Mouse (Mus musculus): ENCODE measurements around the gene Thbs2. TPM values are rescaled to one million over a fixed set of nuclear protein-coding genes. Genes with fewer than 3 reads are reported as not detected.
A peak's percentile ranks its signal among the peaks of the same experiment; 100 is the strongest.

Thbs2 gene
- total RNA-seq, 2 experiments from 2014 or later, result 4.2 to 4.6 TPM

DNA sequence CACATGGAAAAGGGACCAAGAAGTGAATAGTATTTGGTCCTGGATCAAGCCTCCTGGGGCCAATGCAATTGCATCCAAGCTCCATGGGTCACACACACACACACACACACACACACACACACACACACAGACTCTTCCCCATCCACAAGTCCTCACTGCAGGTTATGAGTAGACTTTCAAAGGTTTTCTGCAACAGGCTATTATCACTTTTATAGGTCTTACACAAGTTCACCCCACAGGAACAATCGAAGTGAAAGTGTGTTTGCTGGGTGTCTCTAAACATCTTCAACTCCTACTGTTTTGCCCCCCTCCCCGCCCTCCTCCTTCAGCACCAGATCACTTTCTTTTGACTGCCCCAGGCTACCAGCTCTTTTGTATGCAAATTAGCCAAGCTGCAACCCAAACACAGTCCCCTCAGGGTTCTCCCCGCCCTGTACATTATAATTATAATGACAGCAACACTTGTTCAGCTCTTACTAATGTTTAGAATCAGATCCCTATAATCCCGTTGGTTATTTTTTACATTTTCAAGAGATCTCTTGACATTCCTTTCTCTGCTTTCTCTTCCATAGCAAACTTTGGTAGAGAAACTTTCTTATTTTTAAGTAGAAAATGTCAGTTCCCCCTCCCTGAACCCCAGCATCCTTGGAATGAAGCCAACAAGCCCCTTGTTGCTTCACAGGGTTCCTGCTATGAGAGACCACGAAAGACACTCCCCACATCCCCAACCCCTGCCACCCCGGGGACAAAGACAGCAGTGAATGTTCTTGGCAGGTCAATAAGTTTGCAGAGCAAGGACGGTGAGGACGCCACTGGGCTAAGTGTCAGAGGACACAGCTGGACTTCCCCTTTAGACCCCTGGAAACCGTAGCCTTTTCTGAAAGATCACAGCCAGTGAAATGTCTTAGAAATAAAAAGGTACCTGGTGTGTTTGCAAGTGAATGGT lies 714 bp downstream of the Thbs2 start:
- peak overlapping the region; percentile 11; the same call in 1 of the 2 replicates for H3K27ac ChIP-seq
- no peak for TF ChIP-seq CTCF (IDR thresholded peaks at IDR 0.05)
- H3K4me3 ChIP-seq, result peak overlapping the region; percentile 4; the same call in 1 of the 2 replicates
- DNase-seq (ENCODE audit: extremely low spot score in 1 of 2, low spot score in 2 of 2), result no peak
- intact Hi-C loops (cut with DNase I), result no loop called here

DNA sequence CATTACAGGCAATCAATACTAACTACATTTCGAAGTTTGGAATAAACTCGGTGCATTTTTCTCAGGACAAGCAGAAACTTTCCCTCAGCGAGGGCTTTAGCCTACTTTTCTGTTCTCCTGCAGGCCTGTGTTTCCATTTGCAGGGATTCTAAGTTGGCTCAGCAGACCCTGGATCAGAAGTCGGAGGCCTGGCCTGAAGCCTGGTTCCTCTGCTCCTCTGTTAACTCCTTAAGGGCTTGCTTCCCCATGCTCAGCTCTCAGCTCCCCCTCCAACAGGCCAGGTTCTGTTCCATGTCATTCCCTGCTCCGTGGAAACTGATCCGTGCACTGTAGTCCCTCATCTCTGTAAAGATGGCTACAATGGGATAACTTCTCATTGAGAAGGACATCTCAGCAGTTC lies 2.1 kb downstream of the Thbs2 start:
- DNase-seq (ENCODE audit: extremely low spot score in 1 of 2, low spot score in 2 of 2), result no peak
- Histone ChIP-seq H3K27ac (no peak overlapping the region), H3K4me3 (no peak overlapping the region)
- intact Hi-C loops (cut with DNase I), result no loop called here
- no peak for TF ChIP-seq CTCF (IDR thresholded peaks at IDR 0.05)

DNA sequence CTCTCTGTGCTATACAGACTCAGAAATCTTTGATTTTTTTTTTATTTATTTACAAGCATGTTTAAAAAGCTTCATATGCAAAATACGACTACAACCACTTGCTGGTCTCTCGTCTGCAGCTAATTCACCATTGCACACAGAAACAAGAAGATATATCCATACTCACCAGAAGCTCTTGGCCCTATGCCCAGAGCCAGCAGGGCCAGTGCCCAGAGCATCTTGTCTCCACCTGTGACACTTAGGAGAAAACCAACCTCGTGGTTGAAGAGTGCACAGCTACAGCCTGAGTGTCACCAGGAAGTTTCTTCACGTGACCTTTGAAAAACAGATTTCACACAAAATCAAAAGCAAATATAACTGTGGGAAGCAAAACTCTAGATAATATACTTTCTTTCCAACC lies 2.8 kb downstream of the Thbs2 start:
- no peak overlapping the region for H3K27ac ChIP-seq
- H3K4me3 ChIP-seq, result no peak overlapping the region
- intact Hi-C loops (cut with DNase I), result no loop called here
- DNase-seq (ENCODE audit: extremely low spot score in 1 of 2, low spot score in 2 of 2), result no peak
- TF ChIP-seq CTCF (IDR thresholded peaks at IDR 0.05), result no peak

DNA sequence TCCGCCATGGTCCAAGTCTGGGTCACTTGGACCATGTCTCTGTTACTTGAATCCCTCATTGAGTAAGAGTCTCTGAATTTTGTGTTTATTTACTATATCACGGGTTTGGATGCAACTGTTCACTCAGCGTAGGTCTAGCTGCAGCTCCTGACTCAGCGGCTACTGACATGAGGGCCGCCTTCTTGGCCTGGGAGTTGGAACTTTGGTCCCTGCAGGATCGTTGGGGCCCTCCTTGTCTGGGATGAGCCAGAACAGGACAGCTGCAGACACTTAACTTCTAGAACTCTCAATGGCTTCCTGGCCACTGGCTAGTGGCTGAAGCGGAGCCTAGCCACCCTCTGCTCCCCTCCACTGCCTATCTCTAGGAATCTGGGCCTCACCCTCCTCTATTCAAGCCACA lies 11.2 kb downstream of the Thbs2 start:
- no peak for DNase-seq (ENCODE audit: extremely low spot score in 1 of 2, low spot score in 2 of 2)
- no peak for TF ChIP-seq CTCF (IDR thresholded peaks at IDR 0.05)
- H3K27ac ChIP-seq, result no peak overlapping the region
- H3K4me3 ChIP-seq, result no peak overlapping the region
- intact Hi-C loops (cut with DNase I), result no loop called here

DNA sequence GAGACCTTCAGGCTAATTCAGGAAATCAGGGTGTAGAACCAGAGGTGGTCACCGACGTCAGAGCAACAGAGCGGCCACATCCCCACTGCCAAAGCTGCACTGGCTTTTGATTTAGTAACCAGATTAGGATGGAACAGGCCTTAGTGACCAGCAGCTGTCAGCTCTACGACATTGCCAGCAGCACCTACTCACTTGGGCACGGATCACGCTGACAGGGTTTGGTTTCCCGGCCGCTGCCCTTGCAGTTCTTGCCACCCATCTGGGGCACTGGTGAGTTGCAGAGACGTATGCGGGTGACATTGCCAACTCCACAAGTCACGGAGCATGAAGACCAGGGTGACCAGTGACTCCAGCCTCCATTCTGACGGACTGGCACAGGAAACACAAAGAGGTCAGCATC lies 13.0 kb downstream of the Thbs2 start:
- no peak for DNase-seq (ENCODE audit: extremely low spot score in 1 of 2, low spot score in 2 of 2)
- no peak overlapping the region for H3K27ac ChIP-seq
- no peak overlapping the region for H3K4me3 ChIP-seq
- no peak for TF ChIP-seq CTCF (IDR thresholded peaks at IDR 0.05)
- intact Hi-C loops (cut with DNase I), result no loop called here

DNA sequence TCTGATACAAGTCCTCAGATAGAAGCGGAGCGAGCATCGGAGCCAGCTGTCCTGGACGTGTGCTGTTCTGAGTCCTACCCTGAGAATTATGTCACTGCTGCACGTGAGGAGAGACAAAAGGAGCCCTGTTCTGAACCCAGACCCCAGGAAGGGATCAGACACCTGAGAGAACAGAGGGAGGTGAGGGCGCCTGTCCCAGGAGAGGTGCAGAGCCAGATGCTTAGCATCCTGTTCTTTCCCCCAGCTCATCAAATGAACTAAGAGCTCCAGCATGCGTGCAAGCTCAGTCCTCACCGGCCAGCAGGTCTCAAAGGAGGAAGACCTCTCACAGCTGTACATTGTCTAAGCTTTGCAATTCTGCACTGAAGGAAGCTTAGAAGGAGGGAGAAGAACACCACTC lies 16.8 kb downstream of the Thbs2 start:
- TF ChIP-seq CTCF (IDR thresholded peaks at IDR 0.05), result no peak
- Histone ChIP-seq H3K4me3 (no peak overlapping the region), H3K27ac (no peak overlapping the region)
- DNase-seq (ENCODE audit: extremely low spot score in 1 of 2, low spot score in 2 of 2), result no peak
- intact Hi-C loops (cut with DNase I), result no loop called here

DNA sequence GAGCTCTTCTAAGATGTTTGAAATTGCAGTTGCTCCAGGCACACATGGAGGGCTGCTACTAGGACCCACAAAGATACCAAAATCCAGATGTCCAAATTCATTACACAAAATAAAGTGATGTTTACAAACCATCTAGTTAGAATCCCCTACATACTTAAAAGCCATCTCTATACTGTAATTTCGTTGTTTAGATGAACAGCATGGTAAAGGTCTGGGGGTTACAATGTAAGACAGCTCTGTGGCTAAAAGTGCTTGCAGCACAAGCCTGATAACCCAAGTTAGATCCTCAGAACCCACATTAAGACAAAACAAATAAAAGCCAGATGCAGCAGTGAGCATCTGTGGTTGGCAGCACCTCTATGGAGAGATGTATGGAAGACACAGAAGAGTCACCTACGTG lies 18.5 kb downstream of the Thbs2 start:
- no peak for DNase-seq (ENCODE audit: extremely low spot score in 1 of 2, low spot score in 2 of 2)
- Histone ChIP-seq H3K4me3 (no peak overlapping the region), H3K27ac (no peak overlapping the region)
- intact Hi-C loops (cut with DNase I), result no loop called here
- no peak for TF ChIP-seq CTCF (IDR thresholded peaks at IDR 0.05)

DNA sequence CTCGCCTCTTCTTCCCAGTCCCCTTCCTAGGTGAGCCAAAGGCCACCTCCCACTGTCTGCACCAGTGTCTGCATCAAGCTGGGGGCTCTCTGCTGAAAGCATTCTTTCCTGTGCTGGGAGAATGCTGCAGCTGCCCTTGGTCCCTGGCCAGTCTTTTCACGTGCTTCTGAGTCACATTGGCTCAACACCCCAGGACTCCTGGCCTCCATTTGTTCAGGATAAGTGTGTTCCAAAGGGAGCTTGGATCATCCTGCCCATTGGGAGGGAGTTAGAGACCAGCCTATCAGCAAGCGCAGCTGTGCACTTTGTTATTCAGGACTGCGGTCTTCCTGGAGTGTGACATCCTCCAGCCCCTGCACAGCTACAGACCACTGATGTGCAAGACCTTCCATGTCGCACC lies 21.6 kb downstream of the Thbs2 start:
- Histone ChIP-seq H3K27ac (no peak overlapping the region), H3K4me3 (no peak overlapping the region)
- intact Hi-C loops (cut with DNase I), result no loop called here
- peak in 1 of 2 experiments; percentile 24 for DNase-seq (ENCODE audit: extremely low spot score in 1 of 2, low spot score in 2 of 2)
- no peak for TF ChIP-seq CTCF (IDR thresholded peaks at IDR 0.05)

DNA sequence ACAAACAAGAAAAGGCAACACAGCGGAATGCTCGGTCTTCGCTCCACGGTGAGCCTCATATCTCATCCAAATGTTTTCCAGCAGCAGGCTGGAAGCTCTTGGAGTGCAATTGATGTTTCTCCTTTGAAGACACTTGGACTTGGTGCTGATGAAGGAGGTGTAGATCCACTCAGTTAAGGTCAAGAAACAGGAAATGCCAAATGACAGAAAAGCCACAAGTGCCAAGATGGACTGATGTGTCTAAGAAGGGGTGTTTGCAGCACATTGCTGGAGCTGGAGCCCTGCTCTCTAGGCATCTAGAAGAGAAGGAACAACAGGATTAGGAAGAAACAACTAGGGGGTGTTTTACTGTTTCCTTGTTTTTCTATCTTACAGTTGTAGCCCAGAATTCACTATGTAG lies 26.8 kb downstream of the Thbs2 start:
- intact Hi-C loops (cut with DNase I), result no loop called here
- H3K4me3 ChIP-seq, result no peak overlapping the region
- DNase-seq (ENCODE audit: extremely low spot score in 1 of 2, low spot score in 2 of 2), result no peak
- no peak overlapping the region for H3K27ac ChIP-seq
- no peak for TF ChIP-seq CTCF (IDR thresholded peaks at IDR 0.05)

DNA sequence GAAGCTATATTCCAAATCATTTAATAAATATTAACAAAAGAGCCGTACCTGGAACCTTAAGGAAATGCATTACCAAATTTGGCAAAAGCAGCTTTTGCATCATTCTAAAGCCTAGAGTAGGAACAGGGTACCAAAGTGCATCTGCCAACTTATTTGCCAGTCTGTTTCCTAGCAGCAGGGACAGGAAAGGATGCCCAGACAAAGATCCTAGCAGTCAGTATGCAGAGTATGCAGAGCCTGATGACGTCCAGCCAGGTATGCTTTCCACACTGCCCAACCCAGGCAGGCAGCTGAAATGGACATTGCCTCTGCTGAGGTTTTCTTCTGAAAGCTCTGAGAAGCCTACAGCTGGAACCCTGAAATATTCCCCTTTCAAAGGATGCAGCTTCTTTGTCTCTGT lies 27.6 kb downstream of the Thbs2 start:
- no peak overlapping the region for H3K27ac ChIP-seq
- no peak for TF ChIP-seq CTCF (IDR thresholded peaks at IDR 0.05)
- intact Hi-C loops (cut with DNase I), result no loop called here
- no peak for DNase-seq (ENCODE audit: extremely low spot score in 1 of 2, low spot score in 2 of 2)
- H3K4me3 ChIP-seq, result no peak overlapping the region

DNA sequence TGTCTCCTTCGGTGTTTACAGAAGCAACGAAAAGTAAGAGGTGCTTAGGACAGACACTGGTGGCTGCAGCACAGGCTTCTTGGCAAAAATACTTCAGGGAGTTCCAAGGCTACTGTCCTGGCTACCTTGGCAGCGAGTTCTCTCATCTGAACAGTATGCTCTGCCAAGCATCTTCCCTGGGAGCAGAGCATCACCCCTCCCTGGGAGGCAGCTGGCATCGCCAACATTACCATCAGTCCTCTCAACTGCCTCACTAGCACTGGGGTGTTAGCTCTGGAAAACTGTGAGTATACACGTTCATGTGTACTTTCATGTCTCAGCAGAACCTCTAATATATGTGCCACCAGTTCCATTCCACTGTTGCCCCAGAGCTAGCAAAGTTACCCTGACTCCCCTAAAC lies 30.7 kb downstream of the Thbs2 start:
- no peak for TF ChIP-seq CTCF (IDR thresholded peaks at IDR 0.05)
- intact Hi-C loops (cut with DNase I), result no loop called here
- H3K27ac ChIP-seq, result no peak overlapping the region
- no peak for DNase-seq (ENCODE audit: extremely low spot score in 1 of 2, low spot score in 2 of 2)
- H3K4me3 ChIP-seq, result no peak overlapping the region

DNA sequence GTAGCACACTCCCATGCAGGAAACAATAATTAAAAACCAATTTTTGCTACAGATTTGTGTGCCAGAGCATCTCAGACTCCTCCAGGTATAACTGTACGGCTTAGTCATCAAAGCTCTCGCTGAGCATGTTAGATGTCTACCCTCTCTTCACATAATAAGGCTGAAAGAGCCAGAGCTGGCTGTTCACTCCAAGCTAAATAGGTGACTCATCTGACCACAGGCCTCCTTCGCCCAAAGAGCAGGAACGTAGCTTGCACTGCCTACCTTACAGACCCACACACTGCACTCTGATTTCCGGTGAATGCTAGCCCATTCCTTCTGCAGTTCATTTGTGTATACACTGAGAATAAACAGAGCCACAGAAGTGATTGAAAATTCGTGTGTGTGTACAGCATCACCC lies 31.6 kb downstream of the Thbs2 start:
- intact Hi-C loops (cut with DNase I), result no loop called here
- DNase-seq (ENCODE audit: extremely low spot score in 1 of 2, low spot score in 2 of 2), result no peak
- H3K4me3 ChIP-seq, result no peak overlapping the region
- H3K27ac ChIP-seq, result no peak overlapping the region
- TF ChIP-seq CTCF (IDR thresholded peaks at IDR 0.05), result no peak

DNA sequence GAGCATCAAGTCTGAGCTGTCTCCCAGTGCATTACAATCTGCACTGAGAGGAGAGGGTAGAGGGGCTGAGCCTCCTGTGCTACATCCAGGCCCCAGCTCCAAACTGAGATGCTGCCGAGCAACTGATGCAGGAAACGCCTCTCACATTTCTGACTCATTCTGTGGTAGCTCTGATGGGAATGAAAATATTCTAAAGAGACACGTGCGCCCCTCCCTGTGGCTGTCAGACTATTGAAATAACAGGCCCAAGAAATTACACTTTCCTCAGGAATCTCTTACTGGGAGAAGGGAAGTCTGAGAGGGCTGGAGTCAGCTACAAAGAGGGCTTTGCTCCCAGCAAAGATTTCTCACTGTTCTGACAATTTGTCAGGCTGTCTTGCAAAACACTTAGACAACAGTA lies 34.3 kb downstream of the Thbs2 start:
- intact Hi-C loops (cut with DNase I), result loop anchor here (2.0 to 5.0 kb wide), 2 partner anchors 47 to 107 kb away; no protein-coding TSS in a partner anchor
- DNase-seq (ENCODE audit: extremely low spot score in 1 of 2, low spot score in 2 of 2), result peak in 1 of 2 experiments; percentile 14
- no peak; the same call in 1 of the 2 replicates for TF ChIP-seq CTCF (IDR thresholded peaks at IDR 0.05)
- Histone ChIP-seq H3K27ac (no peak overlapping the region), H3K4me3 (no peak overlapping the region)

Data from left cerebral cortex, adult 2 months (tissue).